Mouse (Mus musculus) bone marrow macrophage, adult 2 months (primary cell): ENCODE data around the gene Xab2.

Experiments
- CTCF ChIP-seq: IDR thresholded peaks from 2 replicates; pipeline ENCODE4 v1.5.1; 2012; ENCODE audit warnings: low read depth, mild to moderate bottlenecking, low read length, moderate library complexity
- POLR2A ChIP-seq: IDR thresholded peaks from 2 replicates; pipeline ENCODE4 v1.6.1; 2012; ENCODE audit warnings: mild to moderate bottlenecking, low read depth, low read length, borderline replicate concordance

GRCm38 (mm10) chr8:3576211-3576960 lies 44.7 kb downstream of the Xab2 start:
- TF ChIP-seq POLR2A, result no peak
- TF ChIP-seq CTCF, result no peak
